Mouse (Mus musculus) liver, postnatal 0 days (tissue): ENCODE results near the gene Krt16.

Experiments
- CTCF ChIP-seq: sonication (generic); IDR thresholded peaks from 2 replicates; pipeline ENCODE4 v1.5.1; 2016; ENCODE audit warnings: antibody characterized with exemption, low read depth
- EP300 ChIP-seq: IDR thresholded peaks from 2 replicates; pipeline ENCODE4 v1.6.1; 2016; ENCODE audit warnings: antibody characterized with exemption, low read depth, mild to moderate bottlenecking

DNA sequence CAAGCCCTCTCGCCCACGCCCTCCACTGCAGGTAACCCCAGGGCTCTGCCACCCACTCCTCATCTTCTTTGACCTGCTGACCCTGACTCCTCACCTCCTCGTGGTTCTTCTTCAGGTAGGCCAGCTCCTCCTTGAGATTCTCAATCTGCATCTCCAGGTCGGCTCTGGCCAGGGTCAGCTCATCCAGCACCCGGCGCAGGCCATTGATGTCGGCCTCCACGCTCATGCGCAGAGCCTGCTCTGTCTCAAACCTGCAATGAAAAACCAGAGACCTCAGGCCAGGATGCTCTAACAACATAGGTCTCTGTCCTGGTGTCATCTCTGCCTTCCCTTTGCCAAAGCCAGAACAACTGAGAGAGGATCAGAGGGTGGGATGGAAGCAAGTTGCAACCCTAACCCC lies 10.4 kb upstream of the Krt16 start:
- no peak for TF ChIP-seq CTCF
- TF ChIP-seq EP300: no peak
